8 mouse cellular contexts compared by ENCODE assay signal in the genomic region with DNA sequence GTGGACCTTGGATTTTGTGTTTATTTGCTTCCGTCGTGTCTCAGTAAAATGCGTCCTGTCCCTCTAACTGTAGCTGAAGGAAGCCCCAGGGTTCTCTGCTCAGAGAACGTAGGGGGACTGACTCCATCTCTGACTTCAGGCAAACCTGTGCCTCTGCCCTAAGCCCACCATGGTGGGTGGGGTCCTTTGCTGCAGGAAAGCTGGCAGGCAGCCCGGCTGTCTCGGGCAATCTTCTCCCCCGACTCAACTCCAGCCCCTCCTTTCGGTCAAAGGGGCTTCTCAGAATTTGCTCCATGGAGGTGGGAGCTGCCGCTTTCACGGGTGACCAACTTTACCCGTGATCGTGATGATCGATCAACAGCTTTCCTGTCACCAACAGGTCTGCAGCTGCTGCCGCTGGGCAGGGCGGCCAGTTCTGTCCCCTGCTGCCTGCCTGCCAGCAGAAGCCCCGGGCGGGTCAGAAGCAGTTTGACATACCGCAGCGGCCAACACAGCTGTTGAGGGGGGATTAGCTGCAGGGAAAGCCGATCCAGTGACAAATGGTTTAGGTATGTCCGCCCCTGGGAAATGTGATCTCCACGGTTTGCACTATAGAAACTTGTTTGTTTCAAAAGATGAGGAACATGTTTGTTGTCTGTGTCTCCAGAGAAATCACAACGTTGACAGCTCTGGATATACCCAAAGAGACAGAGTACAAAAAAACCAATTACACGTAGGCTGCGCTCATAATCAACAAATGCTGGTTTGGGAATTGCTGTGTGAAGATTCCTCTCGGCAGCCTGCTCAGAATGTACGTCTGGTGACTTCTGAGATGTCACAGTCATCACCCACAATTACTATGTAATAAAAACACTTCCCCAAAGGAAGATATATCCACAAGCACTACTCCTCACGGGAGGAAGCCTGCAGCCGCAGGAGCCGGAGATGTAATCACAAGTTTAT.
DNase-seq lines count a peak whose midpoint lies in the region; ATAC-seq lines count a peak whose summit lies in the region.

No protein-coding gene starts in this region.

- 5% methylated on average over 30 of the region's 30 CpGs for WGBS in kidney, embryonic 14.5 days
- WGBS in forebrain, embryonic 11.5 days, result 20% methylated on average over 30 of the region's 30 CpGs
- WGBS in hindbrain, embryonic 15.5 days, result 10% methylated on average over 30 of the region's 30 CpGs

- H3K9me3 ChIP-seq in kidney, embryonic 14.5 days (ENCODE audit: control insufficient read depth, low read length), result no peaks in the 10 kb centered on the region
- no peaks in the 10 kb centered on the region for H3K9me3 ChIP-seq in forebrain, embryonic 11.5 days (ENCODE audit: control insufficient read depth, low read length)
- no peaks in the 10 kb centered on the region for H3K9me3 ChIP-seq in hindbrain, embryonic 15.5 days

- no peak for DNase-seq in kidney, adult 8-10 months
- peak; percentile 77 for DNase-seq in forebrain, embryonic 11.5 days (ENCODE audit: low spot score)
- DNase-seq in lung, postnatal 10 days, result peak; percentile 48
- peak; percentile 17 for DNase-seq in urinary bladder, postnatal 10 days (ENCODE audit: low spot score)
- DNase-seq in frontal cortex, postnatal 25 days (ENCODE audit: low spot score in 2 of 2), result no peak
- DNase-seq in left cerebral cortex, postnatal 14 days (ENCODE audit: low spot score in 2 of 2), result no peak

- intact Hi-C loops in left cerebral cortex, postnatal 14 days (cut with DNase I), result loop anchor here (10.0 kb wide), 1 partner anchor 139 kb away; no protein-coding TSS in a partner anchor

- ATAC-seq in kidney, embryonic 14.5 days (ENCODE audit: low FRiP score, low TSS enrichment), result peak; percentile 81
- ATAC-seq in forebrain, embryonic 11.5 days (replicated peaks; ENCODE audit: low FRiP score), result peak; percentile 48
- peak; percentile 55 for ATAC-seq in hindbrain, embryonic 15.5 days (ENCODE audit: low FRiP score, low read depth)

- H3K4me2 ChIP-seq in kidney, embryonic 14.5 days (replicated peaks; ENCODE audit: low read depth, low read length), result peak overlapping the region; percentile 48
- peak overlapping the region; percentile 55 for H3K4me2 ChIP-seq in forebrain, embryonic 11.5 days (ENCODE audit: low read depth, low read length, severe bottlenecking)
- peak overlapping the region; percentile 54 for H3K4me2 ChIP-seq in hindbrain, embryonic 15.5 days

- peak overlapping the region; percentile 28; the same call in 1 of the 2 replicates for H3K9ac ChIP-seq in kidney, embryonic 14.5 days (ENCODE audit: low read depth, low read length)
- peak overlapping the region; percentile 49 for H3K9ac ChIP-seq in forebrain, embryonic 11.5 days (ENCODE audit: low read length)
- peak overlapping the region; percentile 20; the same call in 1 of the 2 replicates for H3K9ac ChIP-seq in hindbrain, embryonic 15.5 days

- no peaks in the 10 kb centered on the region for H3K36me3 ChIP-seq in kidney, embryonic 14.5 days (ENCODE audit: control insufficient read depth, insufficient read depth, low read length)
- no peaks in the 10 kb centered on the region for H3K36me3 ChIP-seq in forebrain, embryonic 11.5 days (ENCODE audit: control insufficient read depth, insufficient read depth, low read length)
- no peaks in the 10 kb centered on the region for H3K36me3 ChIP-seq in hindbrain, embryonic 15.5 days

- H3K27ac ChIP-seq in kidney, embryonic 14.5 days (ENCODE audit: low read depth, low read length), result peak overlapping the region; percentile 72
- no peak overlapping the region for H3K27ac ChIP-seq in forebrain, embryonic 11.5 days (ENCODE audit: low read depth, low read length)
- peak overlapping the region; percentile 56 for H3K27ac ChIP-seq in hindbrain, embryonic 15.5 days (replicated peaks)

- peak overlapping the region; percentile 17 for H3K4me3 ChIP-seq in kidney, embryonic 14.5 days (ENCODE audit: low read length)
- H3K4me3 ChIP-seq in forebrain, embryonic 11.5 days (ENCODE audit: low read depth, low read length), result peak overlapping the region; percentile 24; the same call in 1 of the 2 replicates
- peak overlapping the region; percentile 26 for H3K4me3 ChIP-seq in hindbrain, embryonic 15.5 days

- no peaks in the 10 kb centered on the region for H3K27me3 ChIP-seq in kidney, embryonic 14.5 days (ENCODE audit: control insufficient read depth, insufficient read depth, low read length)
- no peaks in the 10 kb centered on the region for H3K27me3 ChIP-seq in forebrain, embryonic 11.5 days (ENCODE audit: control insufficient read depth, insufficient read depth, low read length)
- no peaks in the 10 kb centered on the region for H3K27me3 ChIP-seq in hindbrain, embryonic 15.5 days

- H3K4me1 ChIP-seq in kidney, embryonic 14.5 days (ENCODE audit: control insufficient read depth, insufficient read depth, low read length), result peaks cover 27% of the 10 kb centered on the region
- H3K4me1 ChIP-seq in forebrain, embryonic 11.5 days (replicated peaks; ENCODE audit: control insufficient read depth, insufficient read depth, low read length), result peaks cover 3% of the 10 kb centered on the region; the same call in 1 of the 2 replicates
- peaks cover 30% of the 10 kb centered on the region for H3K4me1 ChIP-seq in hindbrain, embryonic 15.5 days (replicated peaks)

Comparison
In these comparisons a context has a peak if more than half of its experiments do, and no peak if none do; other contexts are left out.
1. DNase-seq: peak in forebrain, embryonic 11.5 days (single experiment), lung, postnatal 10 days (single experiment) and urinary bladder, postnatal 10 days (single experiment); none in kidney, adult 8-10 months (0 of 2), frontal cortex, postnatal 25 days (0 of 2) and left cerebral cortex, postnatal 14 days (0 of 2).
2. Peak in every context shown above with its lines, with median percentiles within 50 percentile points of each other: ATAC-seq, H3K4me2 ChIP-seq, H3K4me3 ChIP-seq and H3K9ac ChIP-seq.